Mouse (Mus musculus) granulocyte monocyte progenitor cell, adult 5-6 weeks (primary cell): Measurements from ENCODE around the gene Zfp52. TPM values are rescaled to one million over a fixed set of nuclear protein-coding genes. Genes with fewer than 3 reads are reported as not detected.

Experiments
- ATAC-seq: replicated peaks from 2 replicates; pipeline ENCODE4 v1.8.0; 2016; ENCODE audit warnings: mild to moderate bottlenecking, moderate TSS enrichment, inconsistent platforms; ENCODE audit not compliant: poor library complexity, severe bottlenecking
- total RNA-seq, 2 experiments: library from RNA; stranded (forward) in 1 of 2; stranded (reverse) in 1 of 2; fragments of 200-712, 200-1000 nt in 1 of 2; fragments of >200 nt in 1 of 2; fragmentation: Nextera tagmentation in 1 of 2; gene quantifications; 2 replicates each; pipeline ENCODE4 v1.2.3; 2014 to 2017

Gene Zfp52
- total RNA-seq, 2 experiments from 2014 or later: 24.9 to 33.6 TPM

GRCm38 (mm10) chr17:21536676-21537075, 1.3 kb downstream of the Zfp52 start:
- no peak for ATAC-seq

GRCm38 (mm10) chr17:21557831-21558230, 22.5 kb downstream of the Zfp52 start:
- ATAC-seq: no peak

- ATAC-seq: peak; percentile 78
Measured at GRCm38 (mm10) chr17:21566220-21566619, 30.9 kb downstream of the Zfp52 start.

GRCm38 (mm10) chr17:21566728-21567349, 31.5 kb downstream of the Zfp52 start, which contains the start of gene Zfp948:
Zfp948 (plus strand) TSS chr17:21567008.
- ATAC-seq: peak; percentile 89

GRCm38 (mm10) chr17:21567696-21568095, 32.4 kb downstream of the Zfp52 start:
- ATAC-seq: no peak

- no peak for ATAC-seq
Measured at GRCm38 (mm10) chr17:21579080-21579479, 43.7 kb downstream of the Zfp52 start.

GRCm38 (mm10) chr17:21579493-21580175, 44.3 kb downstream of the Zfp52 start:
- peak; percentile 99 for ATAC-seq

GRCm38 (mm10) chr17:21585521-21585920, 50.2 kb downstream of the Zfp52 start:
- no peak for ATAC-seq

Other genes with a start within 250 kb of the Zfp52 start
- gene Vmn1r237, start 223.7 kb upstream of the Zfp52 start, total RNA-seq (2014; fragmentation: Nextera tagmentation): not detected in 2 replicates
- gene Vmn1r237, start 223.7 kb upstream of the Zfp52 start, total RNA-seq (2017): not detected in 2 replicates
- gene Zfp677, start 151.8 kb upstream of the Zfp52 start, total RNA-seq (2014; fragmentation: Nextera tagmentation): 5.5 and 12.5 TPM in 2 replicates
- 11.4 and 17.5 TPM in 2 replicates for gene Zfp677, start 151.8 kb upstream of the Zfp52 start, total RNA-seq (2017)
- gene Zfp54, start 112.3 kb upstream of the Zfp52 start, total RNA-seq (2014; fragmentation: Nextera tagmentation): 4.7 and 7.8 TPM in 2 replicates
- 7.5 and 10.7 TPM in 2 replicates for gene Zfp54, start 112.3 kb upstream of the Zfp52 start, total RNA-seq (2017)
- 5.7 and 14.4 TPM in 2 replicates for gene Zfp51, start 85.2 kb upstream of the Zfp52 start, total RNA-seq (2014; fragmentation: Nextera tagmentation)
- gene Zfp51, start 85.2 kb upstream of the Zfp52 start, total RNA-seq (2017): 10.9 and 12.5 TPM in 2 replicates
- gene Zfp53, start 46.5 kb upstream of the Zfp52 start, total RNA-seq (2014; fragmentation: Nextera tagmentation): 10.9 and 14.4 TPM in 2 replicates
- 10.4 and 15.8 TPM in 2 replicates for gene Zfp53, start 46.5 kb upstream of the Zfp52 start, total RNA-seq (2017)
- 2.7 and 4.0 TPM in 2 replicates for gene Zfp948, start 31.5 kb downstream of the Zfp52 start, total RNA-seq (2014; fragmentation: Nextera tagmentation)
- gene Zfp948, start 31.5 kb downstream of the Zfp52 start, total RNA-seq (2017): 1.9 and 3.6 TPM in 2 replicates
- 1.7 and 2.1 TPM in 2 replicates for gene Zfp983, start 115.1 kb downstream of the Zfp52 start, total RNA-seq (2014; fragmentation: Nextera tagmentation)
- 2.7 and 3.9 TPM in 2 replicates for gene Zfp983, start 115.1 kb downstream of the Zfp52 start, total RNA-seq (2017)
- gene Gm10226, start 156.3 kb downstream of the Zfp52 start, total RNA-seq (2014; fragmentation: Nextera tagmentation): not detected in 2 replicates
- gene Gm10226, start 156.3 kb downstream of the Zfp52 start, total RNA-seq (2017): 16.5 and 36.7 TPM in 2 replicates
- gene Zfp760, start 172.2 kb downstream of the Zfp52 start, total RNA-seq (2014; fragmentation: Nextera tagmentation): 5.5 and 7.0 TPM in 2 replicates
- 5.4 and 6.7 TPM in 2 replicates for gene Zfp760, start 172.2 kb downstream of the Zfp52 start, total RNA-seq (2017)
- 2.3 and 5.6 TPM in 2 replicates for gene Zfp229, start 195.3 kb downstream of the Zfp52 start, total RNA-seq (2014; fragmentation: Nextera tagmentation)
- 5.2 and 5.6 TPM in 2 replicates for gene Zfp229, start 195.3 kb downstream of the Zfp52 start, total RNA-seq (2017)